Mouse (Mus musculus) urinary bladder, postnatal 14 days (tissue): ENCODE measurements around the gene Zbtb48.
A peak's percentile ranks its signal among the peaks of the same experiment; 100 is the strongest.

Source experiments
- DNase-seq: peaks from one replicate; pipeline ENCODE4 v3.0.0; 2021; ENCODE audit warnings: low spot score

The Zbtb48 gene

DNA sequence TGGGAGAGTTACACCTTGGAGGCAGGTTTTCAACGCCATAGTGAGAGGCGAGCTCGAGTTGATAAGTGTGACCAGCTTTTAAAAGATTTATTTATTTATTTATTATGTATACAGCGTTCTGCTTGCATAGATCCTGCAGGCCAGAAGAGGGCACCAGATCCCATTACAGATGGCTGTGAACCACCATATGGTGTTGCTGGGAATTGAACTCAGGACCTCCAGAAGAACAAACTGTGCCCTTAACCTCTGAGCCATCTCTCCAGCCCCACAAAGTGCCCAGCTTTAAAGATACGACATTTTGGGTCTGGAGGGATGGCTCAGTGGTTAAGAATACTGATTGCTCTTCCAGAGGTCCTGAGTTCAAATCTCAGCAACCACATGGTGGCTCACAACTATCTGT, 1.6 kb upstream of the Zbtb48 start:
- DNase-seq: no peak

DNA sequence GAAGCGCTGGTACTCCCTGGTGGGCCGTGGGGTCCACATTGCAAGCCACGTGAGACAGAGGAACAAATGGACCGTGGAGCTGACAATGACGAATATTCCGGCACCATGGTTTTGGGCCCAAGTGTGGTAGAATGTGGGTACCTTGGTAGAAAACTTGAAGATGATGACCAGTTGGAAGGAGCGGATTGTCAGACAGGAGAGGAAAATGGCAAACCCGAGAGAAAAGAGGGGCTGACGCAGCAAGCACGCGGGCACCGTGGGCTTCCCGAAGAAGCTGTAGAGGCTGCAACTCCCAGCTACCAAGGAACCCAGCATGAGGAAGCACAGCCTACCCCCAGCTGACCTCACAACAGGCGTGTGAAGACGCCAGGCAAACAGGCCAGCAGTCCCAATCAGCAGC, 985 bp upstream of the Zbtb48 start:
- no peak for DNase-seq

DNA sequence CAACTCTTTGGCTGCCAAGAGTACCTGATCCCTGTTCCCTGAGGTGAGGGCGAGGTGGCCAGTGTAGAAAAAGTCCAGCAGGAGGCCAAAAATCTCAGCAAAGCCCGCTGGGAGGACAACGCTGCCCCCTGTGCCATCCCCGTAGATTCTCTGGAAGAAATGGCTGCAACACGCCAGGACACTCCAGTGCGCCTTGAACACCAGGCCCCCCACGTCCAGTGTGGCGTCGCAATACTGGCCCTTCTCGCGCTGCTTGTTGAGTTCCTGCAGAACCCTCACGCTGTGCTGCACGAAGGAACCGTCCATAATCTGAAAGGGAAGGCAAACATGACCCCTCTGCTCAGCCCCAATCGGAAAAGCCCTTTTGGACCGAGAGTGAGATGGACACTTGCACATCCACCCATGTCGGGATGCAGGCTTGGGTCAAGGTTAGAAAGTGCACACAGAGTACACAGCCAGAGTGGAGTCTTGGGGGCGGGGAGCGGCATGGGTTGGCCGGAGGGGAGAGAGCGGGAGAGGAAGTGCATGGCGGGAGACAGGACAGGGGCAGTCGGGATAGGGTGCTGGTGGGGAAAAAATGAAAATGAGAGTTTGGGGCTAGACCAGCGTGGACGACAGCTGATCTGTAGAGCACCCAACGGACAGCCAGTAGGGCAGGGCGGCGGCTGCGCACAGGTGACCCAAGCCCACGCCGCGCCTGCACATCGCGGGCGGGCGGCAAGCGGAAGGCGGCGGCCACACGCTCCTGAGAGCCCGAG, 541 bp downstream of the Zbtb48 start:
- DNase-seq: peak; percentile 30

DNA sequence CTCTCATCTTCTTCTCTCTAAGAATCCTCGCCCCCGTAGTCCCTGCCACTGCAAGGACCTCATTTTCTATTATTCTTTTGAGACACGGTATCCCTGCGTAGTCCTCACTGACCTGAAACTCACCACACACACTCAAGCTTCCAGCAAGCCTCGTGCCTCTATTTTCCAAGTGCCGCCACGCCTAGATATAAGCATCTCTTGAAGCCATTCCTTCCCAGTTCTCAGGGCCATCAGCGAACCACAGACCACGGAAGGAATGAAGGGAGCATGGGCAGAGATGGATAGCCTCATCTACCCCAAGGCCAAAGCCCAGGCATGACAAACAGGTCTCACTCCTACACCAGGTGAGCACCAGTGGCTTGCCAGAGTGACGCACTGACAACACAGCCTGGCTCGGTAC, 2.9 kb downstream of the Zbtb48 start:
- DNase-seq: no peak

DNA sequence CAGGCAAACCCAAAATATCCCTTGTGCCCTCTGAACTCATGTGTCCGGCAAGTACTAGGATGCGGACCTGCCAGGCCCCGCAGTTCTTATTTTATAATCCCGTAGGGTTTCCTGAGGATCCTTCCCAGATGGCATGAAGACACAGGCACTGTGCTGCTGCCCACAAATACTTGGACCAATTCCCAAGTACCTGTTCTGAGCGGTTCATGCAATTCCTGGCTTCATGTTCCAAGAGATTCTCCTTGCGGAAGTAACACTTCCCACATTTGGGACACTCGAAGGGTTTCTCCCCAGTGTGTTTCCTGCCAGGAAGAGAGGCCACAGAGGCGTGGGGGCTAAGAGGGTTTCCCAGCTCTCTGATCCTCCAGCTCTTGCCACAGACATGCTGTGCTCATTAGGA, 5.0 kb downstream of the Zbtb48 start:
- no peak for DNase-seq

DNA sequence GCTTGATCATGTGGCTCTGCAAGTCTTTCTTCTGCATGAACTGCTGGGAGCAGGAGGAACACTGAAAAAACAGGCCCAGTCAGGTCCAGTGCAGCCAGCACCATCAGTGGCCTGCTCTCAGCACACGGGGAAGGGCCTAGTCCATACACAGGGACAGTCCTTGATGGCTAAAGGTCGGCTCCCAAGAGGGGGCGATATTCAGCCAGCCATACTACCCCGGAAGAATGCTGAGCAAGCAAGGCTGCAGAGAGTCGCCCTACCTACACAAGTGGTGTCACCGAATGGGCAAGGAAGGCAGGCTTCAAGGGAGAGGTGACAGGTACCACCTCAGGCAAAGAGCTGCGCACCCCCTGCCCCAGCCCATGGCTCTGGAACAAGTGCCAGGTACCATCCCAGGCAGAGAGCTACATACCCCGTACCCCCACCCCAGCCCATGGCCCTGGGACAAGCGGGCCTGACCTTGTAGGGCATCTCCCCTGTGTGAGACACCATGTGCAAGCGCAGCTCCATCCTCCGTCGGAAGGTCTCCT, 5.8 kb downstream of the Zbtb48 start:
- no peak for DNase-seq

DNA sequence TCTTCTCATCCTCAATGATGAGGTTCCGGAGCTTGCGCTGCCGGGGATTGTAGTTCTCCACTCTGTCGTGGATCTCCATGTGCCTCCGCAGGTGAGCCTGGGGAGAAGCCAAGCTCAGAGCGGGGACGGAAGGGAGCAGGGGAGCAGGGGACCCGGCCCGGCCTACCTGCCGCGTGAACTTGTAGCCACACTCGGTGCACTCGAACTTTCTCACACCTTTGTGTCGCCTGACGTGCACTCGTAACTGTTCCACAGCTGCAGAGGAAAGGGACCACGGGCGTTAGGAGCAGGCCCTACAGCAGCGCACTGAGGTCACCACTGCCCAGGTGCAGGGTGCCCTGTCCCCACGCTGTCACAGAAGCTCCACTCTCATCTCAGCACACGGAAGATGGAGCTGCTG, 7.4 kb downstream of the Zbtb48 start:
- no peak for DNase-seq

DNA sequence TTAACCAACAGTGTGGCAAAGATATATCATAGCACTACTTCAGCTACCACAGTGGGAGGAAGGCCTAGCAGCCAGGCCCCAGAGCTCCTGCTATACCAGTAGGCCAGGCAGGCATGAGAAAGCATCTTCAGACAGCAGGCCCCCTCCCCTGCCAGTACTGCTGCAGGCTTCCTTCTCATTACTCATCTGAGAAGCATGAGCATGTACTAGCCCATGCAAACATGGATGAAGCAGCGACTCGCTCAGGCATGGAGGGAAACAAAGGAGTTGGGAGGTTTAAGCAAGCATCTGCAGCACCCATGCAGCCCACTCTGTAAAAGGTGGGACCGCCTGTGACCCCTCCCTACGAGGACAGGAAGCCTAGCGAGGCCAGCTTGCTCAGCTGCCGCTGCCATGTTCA, 8.4 kb downstream of the Zbtb48 start:
- DNase-seq: no peak

DNA sequence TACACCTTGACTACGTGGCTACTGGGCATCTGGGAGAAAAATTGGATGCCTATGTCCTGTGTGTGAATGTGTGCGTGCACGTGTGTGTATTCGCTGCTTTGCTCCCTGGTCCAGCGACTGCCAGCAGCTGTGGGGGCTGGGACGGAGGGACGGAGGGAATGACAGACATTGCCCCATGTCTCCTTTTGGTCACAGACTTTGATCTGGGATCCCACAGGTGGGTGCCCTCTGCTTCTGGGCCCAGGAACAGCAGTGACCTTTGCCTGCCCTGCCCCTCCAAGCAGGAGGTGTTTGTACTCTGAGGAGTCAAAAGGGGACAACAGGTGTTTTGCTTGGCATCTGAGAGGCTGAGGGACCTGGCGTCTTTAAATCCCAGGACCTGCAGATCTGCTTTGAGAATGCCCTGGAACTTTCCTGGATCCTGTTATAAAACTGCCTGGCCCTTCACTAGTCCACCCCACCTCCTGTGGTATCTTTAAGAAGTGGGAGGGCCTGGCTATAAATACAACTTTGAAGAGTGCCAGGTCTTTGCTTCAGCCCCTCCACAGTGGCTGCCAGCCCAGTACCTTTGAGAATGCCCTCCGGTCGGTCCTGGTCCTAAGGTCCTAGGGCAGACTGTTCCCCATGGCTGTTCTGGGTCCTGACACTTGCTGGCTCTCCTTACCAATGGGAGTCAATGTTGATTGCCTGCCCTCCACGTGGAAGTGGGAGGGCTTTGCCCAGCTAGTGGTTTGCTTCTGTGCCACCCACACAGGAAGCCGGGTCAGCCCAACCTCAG, 14.2 kb downstream of the Zbtb48 start:
- DNase-seq: no peak

DNA sequence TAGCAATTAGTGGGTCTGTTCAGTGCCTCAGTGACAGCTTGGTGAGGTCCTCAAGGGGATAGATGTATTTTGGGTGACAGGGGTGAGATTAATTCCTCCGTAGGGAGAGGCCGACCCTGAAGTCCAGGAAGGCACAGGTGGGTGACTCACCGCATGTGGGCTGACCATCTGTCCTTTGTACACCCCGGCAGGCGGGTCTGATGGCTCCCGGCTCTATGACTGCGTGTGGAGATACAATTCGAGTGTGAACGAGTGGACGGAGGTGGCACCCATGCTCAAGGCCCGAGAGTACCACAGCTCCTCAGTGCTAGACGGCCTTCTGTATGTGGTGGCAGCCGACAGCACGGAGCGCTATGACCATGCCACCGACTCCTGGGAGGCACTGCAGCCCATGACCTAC, 15.4 kb downstream of the Zbtb48 start:
- no peak for DNase-seq

DNA sequence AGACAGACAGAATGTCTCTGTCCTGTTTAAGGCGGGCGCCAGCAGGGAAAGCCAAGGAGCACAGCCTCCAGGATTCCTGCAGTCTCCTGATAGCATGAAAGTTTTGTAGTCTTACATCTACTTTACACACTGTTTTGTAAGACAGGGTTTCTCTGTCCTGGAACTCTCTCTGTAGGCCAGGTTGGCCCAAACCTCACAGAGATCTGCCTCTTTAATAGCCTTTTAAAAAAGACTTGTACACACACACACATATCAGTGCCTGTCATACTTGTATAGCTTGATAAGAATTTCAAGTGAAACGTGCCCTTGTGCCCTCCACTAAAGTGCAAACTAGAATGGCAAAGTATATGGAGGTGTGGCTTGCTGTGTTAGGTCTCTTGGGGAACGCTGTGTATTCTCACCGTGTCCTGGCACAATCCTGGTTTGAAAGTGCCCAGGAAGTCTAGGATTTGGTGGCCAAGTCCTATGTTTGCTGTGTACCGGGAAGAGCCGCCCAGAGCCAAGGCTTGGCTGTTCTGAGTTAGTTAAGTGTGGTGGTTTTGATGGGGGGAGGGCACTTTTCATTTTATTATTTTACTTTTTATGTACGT, 16.2 kb downstream of the Zbtb48 start:
- no peak for DNase-seq

DNA sequence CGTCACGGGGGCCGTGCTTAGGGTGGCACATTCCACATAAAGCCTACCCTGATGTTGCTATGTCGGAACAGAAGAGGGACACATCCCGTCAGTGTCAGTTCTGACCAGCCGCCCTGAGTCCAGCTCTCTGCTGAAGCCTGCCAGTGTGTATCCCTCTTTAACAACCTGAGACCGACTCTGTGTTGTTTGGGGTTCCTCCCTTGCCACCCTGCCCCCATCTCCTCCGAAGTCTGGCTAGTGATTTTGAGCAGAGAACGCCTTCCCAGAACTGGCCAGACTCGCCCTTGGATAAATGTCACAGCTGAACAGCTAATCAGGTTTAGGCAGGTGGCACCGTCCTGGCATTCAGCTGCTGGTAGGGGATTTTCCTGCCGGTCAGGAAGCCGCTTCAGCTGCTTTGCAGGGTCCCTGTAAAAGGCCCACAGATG, 16.8 kb downstream of the Zbtb48 start:
- peak; percentile 39 for DNase-seq

DNA sequence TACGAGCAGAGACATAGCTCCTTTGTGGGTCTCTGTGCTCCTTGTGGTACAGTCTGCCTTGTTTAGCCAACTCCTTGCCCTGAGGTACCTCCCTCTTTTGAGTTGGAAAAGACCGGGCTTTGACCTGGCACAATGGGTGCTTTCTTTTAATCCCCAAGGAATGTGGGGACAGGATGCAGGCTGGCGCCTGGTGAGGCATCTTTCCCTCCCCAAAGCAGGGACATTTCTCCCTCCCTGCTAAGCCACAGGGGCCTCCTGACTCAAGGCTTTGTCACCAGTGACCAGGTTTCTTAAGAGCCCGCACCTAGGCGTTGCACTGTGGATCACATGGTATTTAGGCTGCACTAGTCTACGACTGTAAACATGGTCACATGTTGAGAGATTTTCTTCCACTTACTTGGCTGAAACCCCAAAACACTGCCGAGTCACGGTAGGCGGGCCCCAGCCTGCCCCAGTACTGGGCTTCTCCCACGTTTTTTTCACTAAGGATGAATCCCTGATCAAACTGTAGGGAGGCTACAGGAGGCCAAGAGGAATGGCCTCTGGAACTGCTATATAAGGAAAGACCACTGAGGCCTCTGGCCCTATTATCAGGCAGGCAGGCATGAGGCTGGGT, 17.3 kb downstream of the Zbtb48 start:
- peak; percentile 72 for DNase-seq

DNA sequence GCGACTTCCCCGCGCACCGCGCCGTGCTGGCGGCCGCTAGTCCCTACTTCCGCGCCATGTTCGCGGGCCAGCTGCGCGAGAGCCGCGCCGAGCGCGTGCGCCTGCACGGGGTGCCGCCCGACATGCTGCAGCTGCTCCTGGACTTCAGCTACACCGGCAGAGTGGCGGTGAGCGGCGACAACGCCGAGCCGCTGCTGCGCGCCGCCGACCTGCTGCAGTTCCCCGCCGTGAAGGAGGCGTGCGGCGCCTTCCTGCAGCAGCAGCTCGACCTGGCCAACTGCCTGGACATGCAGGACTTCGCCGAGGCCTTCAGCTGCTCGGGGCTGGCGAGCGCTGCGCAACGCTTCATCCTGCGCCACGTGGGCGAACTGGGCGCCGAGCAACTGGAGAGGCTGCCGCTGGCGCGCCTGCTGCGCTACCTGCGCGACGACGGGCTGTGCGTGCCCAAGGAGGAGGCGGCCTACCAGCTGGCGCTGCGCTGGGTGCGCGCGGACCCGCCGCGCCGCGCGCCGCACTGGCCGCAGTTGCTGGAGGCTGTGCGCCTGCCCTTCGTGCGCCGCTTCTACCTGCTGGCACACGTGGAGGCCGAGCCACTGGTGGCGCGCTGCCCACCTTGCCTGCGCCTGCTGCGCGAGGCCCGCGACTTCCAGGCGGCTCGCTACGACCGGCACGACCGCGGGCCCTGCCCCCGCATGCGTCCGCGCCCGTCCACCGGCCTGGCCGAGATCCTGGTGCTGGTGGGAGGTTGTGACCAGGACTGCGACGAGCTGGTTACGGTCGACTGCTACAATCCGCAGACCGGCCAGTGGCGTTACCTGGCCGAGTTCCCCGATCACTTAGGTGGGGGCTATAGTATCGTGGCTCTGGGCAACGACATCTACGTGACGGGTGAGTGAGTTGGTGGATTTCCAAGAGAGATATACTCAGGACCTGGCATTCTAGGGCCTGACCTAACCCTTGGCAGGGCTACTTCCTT, 18.1 kb downstream of the Zbtb48 start:
- DNase-seq: peak; percentile 54

DNA sequence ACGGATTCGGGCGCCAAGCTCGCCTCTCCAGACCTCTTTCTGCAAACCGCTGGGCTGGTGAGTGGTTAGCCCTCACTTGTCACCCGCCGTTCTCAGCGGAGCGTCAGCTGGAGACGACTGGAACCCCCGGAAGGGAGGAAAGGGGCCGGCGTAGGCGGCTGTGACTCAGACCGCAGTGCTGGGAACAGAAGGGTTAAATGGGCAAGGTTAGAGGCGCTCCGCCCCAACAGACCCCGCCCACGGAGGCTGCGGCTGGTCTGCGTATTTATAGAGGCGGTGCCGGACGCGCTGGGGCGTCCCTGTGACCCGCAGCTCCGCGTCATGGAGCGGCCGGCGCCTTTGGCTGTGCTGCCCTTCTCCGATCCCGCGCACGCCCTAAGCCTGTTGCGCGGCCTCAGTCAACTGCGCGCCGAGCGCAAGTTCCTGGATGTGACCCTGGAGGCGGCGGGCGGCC, 18.8 kb downstream of the Zbtb48 start, which contains the start of gene Klhl21:
Klhl21 (plus strand) TSS at position 182 of the 454 bp plus-strand sequence.
- peak; percentile 96 for DNase-seq

DNA sequence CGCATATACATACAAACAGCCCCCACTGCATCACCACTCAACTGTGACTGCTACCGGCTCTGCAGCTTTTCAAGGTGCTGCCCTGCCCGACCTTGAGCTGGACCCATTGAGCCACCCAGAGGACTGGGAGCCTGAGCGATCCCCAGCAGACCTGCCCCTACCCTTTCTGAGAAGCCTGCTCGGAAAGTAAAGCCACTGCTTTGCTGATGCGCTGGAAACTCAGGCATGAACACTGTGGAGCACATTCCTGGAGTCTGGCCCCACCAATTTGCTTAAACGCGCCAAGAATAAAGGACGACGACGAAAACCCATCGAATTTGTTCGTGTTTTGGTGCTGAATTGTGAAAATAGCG, 19.3 kb downstream of the Zbtb48 start:
- DNase-seq: no peak

DNA sequence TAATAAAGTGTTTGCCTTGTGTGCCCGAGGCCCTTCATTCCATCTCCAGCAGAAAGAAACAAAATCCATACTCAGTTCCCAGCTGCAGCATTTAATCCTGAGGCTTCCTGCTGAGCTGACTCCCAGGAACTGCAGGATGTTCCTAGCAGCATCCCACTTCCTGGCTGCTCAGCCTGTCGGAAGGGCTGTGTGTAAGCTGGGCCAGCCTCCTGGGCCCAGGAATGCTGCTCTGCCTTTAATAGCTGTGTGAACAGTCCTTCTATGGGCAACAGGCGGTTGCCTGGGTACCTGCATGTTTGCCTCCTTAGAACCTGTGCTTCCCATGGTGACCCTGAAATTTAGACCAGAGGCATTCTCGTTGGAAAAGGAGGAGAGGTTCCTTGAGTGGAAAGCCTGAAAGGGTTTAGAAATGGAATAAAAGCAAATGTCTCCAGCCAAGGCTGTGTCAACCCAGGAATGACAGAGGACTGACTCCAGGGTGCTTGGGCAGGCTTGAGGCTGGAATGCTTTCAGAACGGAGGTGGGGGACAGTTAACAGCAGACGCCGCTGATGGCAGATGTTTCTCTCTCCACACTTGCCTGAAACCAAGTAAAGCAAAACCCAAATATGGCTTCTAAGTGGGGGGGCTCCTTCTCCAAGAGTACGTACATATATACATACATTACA, 19.9 kb downstream of the Zbtb48 start:
- DNase-seq: peak; percentile 49

DNA sequence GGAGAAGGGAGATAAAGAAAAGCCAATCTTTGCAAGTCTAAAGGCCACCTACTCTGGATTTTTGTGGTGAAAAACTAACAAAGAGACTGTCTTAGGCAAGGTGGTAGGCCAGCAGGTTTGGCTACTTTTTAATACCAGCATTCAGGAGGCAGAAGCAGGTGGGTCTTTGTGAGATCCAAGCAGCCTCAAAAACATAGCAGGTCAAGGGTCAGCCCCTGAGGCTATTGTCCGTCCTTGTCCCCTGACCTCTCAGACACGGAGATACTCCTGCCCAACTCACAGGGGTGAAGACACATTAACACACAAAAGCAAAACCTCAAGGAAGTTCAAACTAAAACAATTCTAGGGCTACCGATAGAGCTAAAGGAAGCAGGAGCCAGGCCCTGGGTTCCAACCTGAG, 20.7 kb downstream of the Zbtb48 start:
- DNase-seq: no peak

DNA sequence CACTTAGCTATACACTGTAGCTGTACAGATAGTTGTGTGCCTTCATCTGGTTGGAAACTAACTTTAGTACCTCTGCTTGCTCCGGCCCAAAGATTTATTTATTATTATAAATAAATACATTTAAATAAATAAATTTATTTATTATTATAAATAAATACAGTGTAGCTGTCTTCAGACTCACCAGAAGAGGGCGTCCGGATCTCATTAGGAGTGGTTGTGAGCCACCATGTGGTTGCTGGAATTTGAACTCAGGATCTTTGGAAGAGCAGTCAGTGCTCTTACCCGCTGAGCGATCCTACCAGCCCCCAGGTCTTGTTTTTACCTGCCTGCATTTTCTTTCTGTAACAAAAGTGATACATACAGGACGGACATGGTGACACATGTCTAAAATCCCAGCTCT, 21.3 kb downstream of the Zbtb48 start:
- DNase-seq: no peak

DNA sequence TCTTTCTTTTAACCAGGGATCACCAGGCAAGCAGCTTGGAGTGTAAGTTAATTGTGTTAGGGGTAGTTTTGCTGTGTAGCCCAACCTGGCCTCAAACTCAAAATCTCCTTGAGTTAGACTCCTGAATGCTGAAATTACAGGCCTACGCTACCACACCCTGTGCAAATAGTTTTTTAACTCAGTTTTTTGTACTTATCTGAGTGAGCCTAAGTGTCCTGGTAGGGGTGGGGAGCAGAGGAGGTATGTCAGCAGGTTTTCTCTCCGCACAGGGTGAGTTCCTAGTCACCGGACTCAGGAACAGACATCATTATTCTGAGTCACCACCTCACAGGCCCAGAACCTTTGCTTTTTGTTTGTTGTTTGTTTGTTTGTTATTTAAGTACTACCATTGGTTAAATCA, 25.4 kb downstream of the Zbtb48 start:
- DNase-seq: no peak

DNA sequence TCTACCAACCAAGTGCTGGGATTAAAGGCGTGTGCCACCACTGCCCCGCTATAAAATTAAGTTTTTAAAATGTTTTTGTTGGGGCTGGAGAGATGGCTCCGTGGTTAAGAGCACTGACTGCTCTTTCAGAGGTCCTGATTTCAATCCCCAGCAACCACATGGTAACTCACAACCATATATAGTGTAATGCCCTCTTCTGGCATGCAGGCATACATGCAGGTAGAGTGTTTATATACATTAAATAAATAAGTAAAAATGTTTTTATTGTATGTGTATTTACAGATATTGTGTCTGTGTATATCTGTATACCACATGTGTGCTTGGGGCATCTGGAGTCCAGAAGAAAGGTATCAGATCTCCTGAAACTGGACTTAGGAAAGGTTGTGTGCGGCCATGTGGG, 26.1 kb downstream of the Zbtb48 start:
- DNase-seq: no peak
